22 mouse cellular contexts compared by ENCODE assay signal in genomic region chr7:98586313-98586712, GRCm38 (mm10).
DNase-seq lines count a peak whose midpoint lies in the region; ATAC-seq and TF ChIP-seq lines count a peak whose summit lies in the region.
"Had no signal": no experiment of that assay in that cellular context is flagged by ENCODE, and none has a peak within 500 bp of the region (broad histone marks: within the 10 kb centered on the region; RNA-seq: fewer than 3 reads in every experiment).

No protein-coding gene starts in this region.

- WGBS in spleen, adult 2 months = 31% methylated on average over 3 of the region's 3 CpGs

- TF ChIP-seq POLR2A in spleen, adult 2 months (IDR thresholded peaks at IDR 0.05; ENCODE audit: low read depth, low read length) = no peak

- peaks cover 15% of the 10 kb centered on the region; the same call in 1 of the 2 replicates for H3K4me1 ChIP-seq in spleen, adult 2 months (ENCODE audit: control insufficient read depth, insufficient read depth, insufficient read length)
- H3K4me1 ChIP-seq: forebrain, embryonic 13.5 days; heart, embryonic 12.5 days; liver, embryonic 12.5 days; neural tube, embryonic 13.5 days had no signal

- H3K36me3 ChIP-seq in spleen, adult 2 months (ENCODE audit: control insufficient read depth, insufficient read depth, low read length) = peaks cover 8% of the 10 kb centered on the region

- H3K27me3 ChIP-seq in spleen, adult 2 months (ENCODE audit: control insufficient read depth, insufficient read depth, low read length) = no peaks in the 10 kb centered on the region
- H3K27me3 ChIP-seq: forebrain, embryonic 13.5 days; heart, embryonic 12.5 days; limb, embryonic 13.5 days; liver, embryonic 12.5 days; neural tube, embryonic 13.5 days had no signal

- peak; percentile 67 for ATAC-seq in CD4-positive, CD25-positive, alpha-beta regulatory T cell, adult 4 months
- peak; percentile 41 for ATAC-seq in inflammation-experienced regulatory T-cells, adult 6 months
- no peak for ATAC-seq in frontal cortex, adult (ENCODE audit: low TSS enrichment)
- ATAC-seq: forebrain, embryonic 13.5 days; liver, embryonic 12.5 days; liver, postnatal 0 days had no signal

- no peak overlapping the region; the same call in 1 of the 2 replicates for H3K27ac ChIP-seq in spleen, adult 2 months (ENCODE audit: insufficient read depth, low read length)
- H3K27ac ChIP-seq: forebrain, embryonic 13.5 days; gastrocnemius, adult 2 months; heart, adult 2 months; hindbrain, embryonic 14.5 days; limb, embryonic 13.5 days; liver, embryonic 12.5 days; neural tube, embryonic 13.5 days had no signal

- H3K4me3 ChIP-seq in spleen, adult 2 months (ENCODE audit: extremely low read depth, insufficient read depth, insufficient read length) = no peak overlapping the region
- H3K4me3 ChIP-seq: forebrain, embryonic 13.5 days; gastrocnemius, adult 2 months; heart, adult 2 months; heart, embryonic 12.5 days; limb, embryonic 13.5 days; liver, embryonic 12.5 days; neural tube, embryonic 13.5 days had no signal

- TF ChIP-seq CTCF in spleen, adult 2 months (IDR thresholded peaks at IDR 0.05; ENCODE audit: extremely low read depth, insufficient read depth, insufficient read length, insufficient replicate concordance) = no peak

- DNase-seq in spleen, adult 2 months (ENCODE audit: low read depth in 1 of 2, low spot score in 2 of 2) = peak; percentile 35 to 39
- no peak for DNase-seq in spleen, postnatal 14 days (ENCODE audit: low spot score in 2 of 2)
- no peak for DNase-seq in frontal cortex, adult 2 months (ENCODE audit: extremely low spot score in 1 of 2, low spot score in 1 of 2)
- no peak for DNase-seq in frontal cortex, postnatal 14 days (ENCODE audit: low spot score in 2 of 2)
- DNase-seq: adrenal gland, adult 8-10 months; cerebellum, adult 2 months; cerebellum, postnatal 36 days; gastrocnemius, adult 2 months; gastrocnemius, postnatal 36 days; heart, adult 2 months; liver, postnatal 0 days; lung, postnatal 36 days; thymus, postnatal 4 days had no signal

Comparison
In these comparisons a context has a peak if more than half of its experiments do, and no peak if none do; other contexts are left out.
1. DNase-seq: peak in spleen, adult 2 months (2 of 2); none in spleen, postnatal 14 days (0 of 2), frontal cortex, adult 2 months (0 of 2) and frontal cortex, postnatal 14 days (0 of 2).